Mouse (Mus musculus) heart, embryonic 14.5 days (tissue): Measurements from ENCODE around the gene Tmem35b. TPM values are rescaled to one million over a fixed set of nuclear protein-coding genes. Genes with fewer than 3 reads are reported as not detected.

ENCODE experiments used
- ATAC-seq: fragments of 200-750 bp; cut with Nextera tagmentation; 2 replicates; pipeline ENCODE4 v1.8.0; 2017; ENCODE audit warnings: low read depth, moderate TSS enrichment; ENCODE audit not compliant: insufficient number of reproducible peaks, insufficient read depth, low FRiP score
- H3K27ac ChIP-seq, 2 experiments: fragments of 200-500 bp in 1 of 2; fragments of 300-500 bp in 1 of 2; sonication (generic) in 1 of 2; replicated peaks in 1 of 2; 2 replicates each; pipeline ENCODE4 v1.5.1; 2012 to 2014; ENCODE audit warnings: low read depth in 2 of 2, low read length in 2 of 2, control low read depth in 1 of 2, mild to moderate bottlenecking in 1 of 2, mixed read lengths in 1 of 2; ENCODE audit not compliant: control insufficient read depth in 1 of 2, insufficient read depth in 1 of 2
- H3K27me3 ChIP-seq: fragments of 300-500 bp; sonication (generic); 2 replicates; pipeline ENCODE4 v1.6.1; 2014; ENCODE audit warnings: mild to moderate bottlenecking, low read length, control low read depth; ENCODE audit not compliant: control insufficient read depth, insufficient read depth
- H3K36me3 ChIP-seq: fragments of 300-500 bp; sonication (generic); 2 replicates; pipeline ENCODE4 v1.6.1; 2014; ENCODE audit warnings: mild to moderate bottlenecking, control low read depth, low read length, mixed read lengths; ENCODE audit not compliant: control insufficient read depth, insufficient read depth
- H3K4me1 ChIP-seq, 2 experiments: fragments of 200-500 bp in 1 of 2; fragments of 300-500 bp in 1 of 2; sonication (generic) in 1 of 2; 2 replicates each; pipeline ENCODE4 v1.6.1; 2012 to 2014; ENCODE audit warnings: low read length in 2 of 2, control low read depth in 1 of 2, mixed read lengths in 1 of 2; ENCODE audit not compliant: control insufficient read depth in 2 of 2, insufficient read depth in 2 of 2
- H3K4me2 ChIP-seq: fragments of 300-500 bp; sonication (generic); 2 replicates; pipeline ENCODE4 v1.6.1; 2014; ENCODE audit warnings: mild to moderate bottlenecking, low read length
- H3K4me3 ChIP-seq, 2 experiments: fragments of 200-500 bp in 1 of 2; fragments of 300-500 bp in 1 of 2; sonication (generic) in 1 of 2; 2 replicates each; pipeline ENCODE4 v1.5.1; 2012 to 2014; ENCODE audit warnings: low read length in 2 of 2, mild to moderate bottlenecking in 2 of 2, control low read depth in 1 of 2, low read depth in 1 of 2, moderate library complexity in 1 of 2; ENCODE audit not compliant: control insufficient read depth in 1 of 2, insufficient read depth in 1 of 2
- H3K9ac ChIP-seq: fragments of 300-500 bp; sonication (generic); 2 replicates; pipeline ENCODE4 v1.6.1; 2014; ENCODE audit warnings: mild to moderate bottlenecking, low read length
- H3K9me3 ChIP-seq: fragments of 300-500 bp; sonication (generic); 2 replicates; pipeline ENCODE4 v1.6.1; 2016; ENCODE audit warnings: low read length, control low read depth; ENCODE audit not compliant: control insufficient read depth
- WGBS: fragments of 180-500 bp; shearing (Covaris S2); extraction: QIAGEN DNeasy Blood & Tissue Kit; methylation state at CpG from one replicate; pipeline ENCODE4 v1.1.7; 2014; 5-methylcytosine and 5-hydroxymethylcytosine counted together
- polyA plus RNA-seq: library from polyadenylated mRNA; unstranded; fragments of >200 nt; fragmentation: Nextera tagmentation; extraction: Ambion mirVana; gene quantifications from 2 replicates; pipeline ENCODE4 v1.2.1, GENCODE M21; 2014

Gene Tmem35b
- polyA plus RNA-seq, 1 experiment from 2014 or later, result 15.6 TPM

GRCm38 (mm10) chr4:127138486-127138885 lies 15.0 kb downstream of the Tmem35b start:
- H3K27me3 ChIP-seq, result no peaks in the 10 kb centered on the region
- no peak overlapping the region for H3K27ac ChIP-seq
- WGBS, result 41% methylated on average over 6 of the region's 6 CpGs
- no peaks in the 10 kb centered on the region for H3K4me1 ChIP-seq
- no peak overlapping the region for H3K9ac ChIP-seq
- no peak overlapping the region for H3K4me2 ChIP-seq
- H3K9me3 ChIP-seq, result no peaks in the 10 kb centered on the region
- H3K36me3 ChIP-seq, result no peaks in the 10 kb centered on the region
- H3K4me3 ChIP-seq, result no peak overlapping the region
- no peak for ATAC-seq

DNA sequence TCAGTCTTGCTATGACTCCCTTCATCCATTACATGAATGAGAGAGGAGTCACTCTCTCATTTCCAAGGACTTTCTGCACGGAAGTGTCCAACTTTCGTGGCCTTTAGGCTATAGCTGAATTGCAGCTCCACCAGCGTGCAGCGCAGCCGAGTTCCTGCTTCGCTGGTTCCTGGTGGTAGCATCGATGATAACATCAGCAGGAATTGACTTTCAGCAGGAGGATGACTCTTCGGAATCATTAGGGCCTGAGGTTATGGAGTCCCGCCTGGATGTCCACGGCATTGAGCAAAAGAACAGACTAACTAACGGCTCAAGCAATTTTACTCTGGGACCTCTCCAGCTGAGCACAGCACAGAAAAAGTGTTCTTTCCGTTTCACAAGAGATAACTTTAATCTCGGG lies 26.5 kb downstream of the Tmem35b start:
- Histone ChIP-seq H3K9me3 (no peaks in the 10 kb centered on the region), H3K36me3 (no peaks in the 10 kb centered on the region), H3K4me3 (no peak overlapping the region), H3K4me1 (no peaks in the 10 kb centered on the region), H3K27me3 (no peaks in the 10 kb centered on the region), H3K9ac (no peak overlapping the region), H3K4me2 (no peak overlapping the region), H3K27ac (no peak overlapping the region)
- no peak for ATAC-seq
- 75% methylated on average over 13 of the region's 13 CpGs for WGBS

DNA sequence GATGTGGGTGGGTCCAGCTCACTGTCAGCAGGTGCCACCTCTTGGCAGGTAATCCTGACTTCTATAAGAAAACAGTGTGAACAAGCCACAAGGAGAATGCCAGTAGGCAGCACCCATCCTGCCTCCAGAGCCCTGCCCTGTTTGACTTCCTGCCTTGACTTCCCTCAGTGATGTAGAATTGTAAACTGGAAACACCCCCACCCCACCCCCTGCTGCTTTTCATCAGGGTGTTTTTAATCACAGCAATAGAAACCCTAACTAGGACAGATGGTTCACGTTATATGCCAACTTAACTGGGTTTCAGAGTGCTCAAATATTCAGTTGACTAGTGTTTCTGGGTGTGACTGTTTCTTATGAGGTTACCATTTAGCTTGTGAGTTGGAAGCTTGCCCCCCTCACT lies 29.9 kb downstream of the Tmem35b start:
- no peaks in the 10 kb centered on the region for H3K4me1 ChIP-seq
- H3K27me3 ChIP-seq, result no peaks in the 10 kb centered on the region
- H3K36me3 ChIP-seq, result no peaks in the 10 kb centered on the region
- ATAC-seq, result no peak
- H3K4me3 ChIP-seq, result no peak overlapping the region
- H3K9me3 ChIP-seq, result no peaks in the 10 kb centered on the region
- no peak overlapping the region for H3K9ac ChIP-seq
- WGBS, result 45% methylated on average over 1 of the region's 1 CpGs
- H3K27ac ChIP-seq, result no peak overlapping the region
- H3K4me2 ChIP-seq, result no peak overlapping the region

DNA sequence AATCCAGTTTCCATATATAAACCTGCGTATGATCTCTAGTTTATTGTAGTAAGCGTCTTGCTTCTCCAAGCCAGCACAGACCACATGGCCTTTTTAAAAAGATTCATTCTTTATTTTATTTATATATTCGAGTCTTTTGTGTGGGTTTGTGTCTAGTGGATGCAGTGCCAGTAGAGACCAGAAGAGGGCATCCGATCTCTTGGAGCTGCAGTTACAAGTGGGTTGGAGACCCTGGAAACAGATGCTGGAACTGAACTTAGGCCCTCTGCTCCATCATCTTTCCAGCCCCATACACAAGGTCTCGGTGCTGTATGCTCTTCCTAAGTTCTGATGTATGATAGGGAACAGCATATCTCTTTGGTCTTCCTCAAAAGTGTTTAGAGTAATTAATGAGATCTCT lies 32.3 kb downstream of the Tmem35b start:
- H3K4me2 ChIP-seq, result no peak overlapping the region
- no peak overlapping the region for H3K4me3 ChIP-seq
- no peak overlapping the region for H3K9ac ChIP-seq
- no peaks in the 10 kb centered on the region for H3K4me1 ChIP-seq
- ATAC-seq, result no peak
- no peaks in the 10 kb centered on the region for H3K27me3 ChIP-seq
- H3K27ac ChIP-seq, result no peak overlapping the region
- 54% methylated on average over 5 of the region's 5 CpGs for WGBS
- no peaks in the 10 kb centered on the region for H3K36me3 ChIP-seq
- H3K9me3 ChIP-seq, result no peaks in the 10 kb centered on the region

- Histone ChIP-seq H3K36me3 (no peaks in the 10 kb centered on the region), H3K4me1 (no peaks in the 10 kb centered on the region), H3K27me3 (peaks cover 4% of the 10 kb centered on the region; the same call in 1 of the 2 replicates), H3K4me3 (no peak overlapping the region), H3K9ac (no peak overlapping the region), H3K4me2 (no peak overlapping the region), H3K27ac (no peak overlapping the region), H3K9me3 (no peaks in the 10 kb centered on the region)
- no peak for ATAC-seq
- WGBS, result 81% methylated on average over 4 of the region's 4 CpGs
These were observed 34.3 kb downstream of the Tmem35b start for GRCm38 (mm10) chr4:127157746-127158145.

DNA sequence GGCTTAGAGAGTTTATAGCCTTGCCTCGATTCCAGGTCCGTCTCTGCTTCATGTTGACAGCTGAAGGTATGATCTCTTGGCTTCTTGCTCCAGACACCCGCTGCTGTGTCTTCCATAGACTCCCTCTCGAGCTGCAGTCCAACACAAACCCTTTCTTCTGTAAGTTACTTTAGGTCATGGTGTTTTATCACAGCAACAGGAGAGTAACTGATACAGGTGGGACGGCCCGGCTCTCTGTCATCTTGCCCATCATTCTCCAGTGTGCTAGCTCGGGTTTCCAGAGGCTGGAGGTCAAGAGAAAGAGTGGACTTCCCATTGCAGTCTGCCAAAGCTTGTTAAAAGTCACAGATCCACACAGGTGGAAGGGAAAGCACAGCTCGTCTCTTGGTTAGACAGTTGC lies 40.4 kb downstream of the Tmem35b start:
- no peak for ATAC-seq
- H3K36me3 ChIP-seq, result no peaks in the 10 kb centered on the region
- WGBS, result 58% methylated on average over 8 of the region's 8 CpGs

GRCm38 (mm10) chr4:127167096-127167495 lies 43.6 kb downstream of the Tmem35b start:
- Histone ChIP-seq H3K36me3 (no peaks in the 10 kb centered on the region), H3K9me3 (no peaks in the 10 kb centered on the region), H3K4me3 (no peak overlapping the region), H3K27me3 (peaks cover 46% of the 10 kb centered on the region), H3K27ac (no peak overlapping the region), H3K4me2 (no peak overlapping the region), H3K9ac (no peak overlapping the region), H3K4me1 (peaks cover 0 to 16% of the 10 kb centered on the region in 2 experiments; a peak in 3 of 4 replicates)
- WGBS, result 75% methylated on average over 5 of the region's 5 CpGs
- ATAC-seq, result no peak

More for the DNA sequence above, 40.4 kb downstream of the Tmem35b start:
- Histone ChIP-seq H3K27me3 (peaks cover 26% of the 10 kb centered on the region), H3K9me3 (no peaks in the 10 kb centered on the region), H3K4me3 (no peak overlapping the region), H3K4me2 (no peak overlapping the region), H3K4me1 (peaks cover 0 to 9% of the 10 kb centered on the region in 2 experiments; a peak in 2 of 4 replicates), H3K9ac (no peak overlapping the region), H3K27ac (no peak overlapping the region)

DNA sequence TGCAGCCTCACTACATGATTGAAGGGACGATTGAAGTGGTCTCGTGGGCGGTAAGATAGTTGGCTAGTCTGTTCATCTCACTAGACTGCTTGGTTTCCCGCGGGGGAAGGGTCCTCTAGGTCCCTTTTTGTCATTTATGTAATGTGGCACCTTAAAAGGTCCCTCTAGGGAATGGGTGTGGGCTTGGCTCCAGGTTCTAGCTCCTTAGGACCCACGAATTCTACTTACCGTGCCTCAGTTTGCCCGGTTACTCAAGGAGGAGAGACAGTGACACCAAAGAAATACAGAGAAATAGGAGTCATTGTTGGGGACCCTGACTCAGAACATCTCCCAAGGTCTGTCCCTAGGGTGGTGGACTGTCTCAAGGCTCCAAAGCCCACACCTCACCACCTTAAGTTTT lies 44.2 kb downstream of the Tmem35b start:
- Histone ChIP-seq H3K4me3 (peak overlapping the region in 1 of 2 experiments; percentile 72; a peak in 2 of 4 replicates), H3K27ac (no peak overlapping the region), H3K4me2 (peak overlapping the region; percentile 100), H3K9ac (no peak overlapping the region), H3K27me3 (peaks cover 52% of the 10 kb centered on the region), H3K9me3 (no peaks in the 10 kb centered on the region), H3K36me3 (no peaks in the 10 kb centered on the region), H3K4me1 (peaks cover 0 to 16% of the 10 kb centered on the region in 2 experiments; a peak in 3 of 4 replicates)
- 15% methylated on average over 8 of the region's 8 CpGs for WGBS
- ATAC-seq, result no peak
